Mouse (Mus musculus): ENCODE measurements around the gene Hapln1. TPM values are rescaled to one million over a fixed set of nuclear protein-coding genes. Genes with fewer than 3 reads are reported as not detected.

Hapln1 gene
- total and polyA plus RNA-seq, 2 experiments from 2014 or later = 1.1 to 4.5 TPM

DNA sequence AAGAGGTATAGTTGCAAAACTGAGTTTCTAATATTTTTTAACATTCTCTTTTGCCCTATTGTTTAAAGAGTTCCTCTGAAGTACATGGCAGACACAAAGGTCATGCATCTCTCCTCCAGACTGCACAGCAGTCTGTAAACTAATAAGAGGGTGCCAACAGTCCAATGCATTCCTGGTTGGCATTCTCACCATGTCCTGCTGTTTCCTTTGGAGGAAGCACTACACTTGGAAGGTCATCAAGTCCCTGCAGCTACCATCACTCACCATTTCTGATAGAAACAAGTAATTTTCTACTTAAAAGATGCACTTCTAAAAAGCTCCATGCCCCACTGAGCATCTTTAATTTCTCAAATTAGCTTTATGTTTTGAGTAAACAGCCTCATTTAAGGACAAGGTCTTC lies 57.8 kb downstream of the Hapln1 start:
- no peak overlapping the region for H3K4me2 ChIP-seq (ENCODE audit: low read depth)
- no peak overlapping the region for H3K27ac ChIP-seq (ENCODE audit: low read depth, low read length)
- ATAC-seq (no peak), DNase-seq (no peak)
- no peak for TF ChIP-seq CTCF (IDR thresholded peaks at IDR 0.05; ENCODE audit: low read depth)
- no peak overlapping the region for H3K9ac ChIP-seq
- no peaks in the 10 kb centered on the region for H3K4me1 ChIP-seq (ENCODE audit: insufficient read depth)
- H3K36me3 ChIP-seq (ENCODE audit: insufficient read depth) = no peaks in the 10 kb centered on the region
- no peak overlapping the region for H3K4me3 ChIP-seq (ENCODE audit: low read depth, low read length)
- no peaks in the 10 kb centered on the region for H3K9me3 ChIP-seq (ENCODE audit: low read length)
- no peaks in the 10 kb centered on the region for H3K27me3 ChIP-seq (ENCODE audit: insufficient read depth, low read length)

DNA sequence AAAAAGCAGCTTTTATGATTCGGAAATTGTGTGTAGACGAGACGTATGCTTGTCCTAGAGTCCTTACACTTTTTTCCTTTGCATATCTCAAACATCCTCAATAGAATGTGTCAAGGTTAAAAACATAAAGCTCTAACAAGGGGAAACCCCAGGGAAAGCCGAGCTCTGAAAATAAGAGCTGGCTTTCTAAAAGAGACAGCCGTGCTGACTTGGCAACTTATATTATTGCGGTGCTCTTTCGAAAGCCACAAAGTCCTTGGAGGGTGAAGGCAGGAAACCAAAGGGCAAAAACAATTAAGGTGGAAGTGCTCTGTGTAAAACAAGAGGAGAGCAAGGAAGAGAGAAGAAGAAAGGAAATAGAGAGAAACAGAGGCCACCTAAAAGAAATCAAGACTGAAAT lies 60.9 kb downstream of the Hapln1 start:
- H3K36me3 ChIP-seq (ENCODE audit: insufficient read depth) = no peaks in the 10 kb centered on the region
- no peak for TF ChIP-seq CTCF (IDR thresholded peaks at IDR 0.05; ENCODE audit: low read depth)
- DNase-seq (no peak), ATAC-seq (no peak)
- no peak overlapping the region for H3K4me2 ChIP-seq (ENCODE audit: low read depth)
- 67% methylated on average over 7 of the region's 7 CpGs for WGBS
- no peaks in the 10 kb centered on the region for H3K9me3 ChIP-seq (ENCODE audit: low read length)
- no peak overlapping the region for H3K4me3 ChIP-seq (ENCODE audit: low read depth, low read length)
- no peaks in the 10 kb centered on the region for H3K27me3 ChIP-seq (ENCODE audit: insufficient read depth, low read length)
- H3K9ac ChIP-seq = no peak overlapping the region
- no peak overlapping the region for H3K27ac ChIP-seq (ENCODE audit: low read depth, low read length)
- no peaks in the 10 kb centered on the region for H3K4me1 ChIP-seq (ENCODE audit: insufficient read depth)

DNA sequence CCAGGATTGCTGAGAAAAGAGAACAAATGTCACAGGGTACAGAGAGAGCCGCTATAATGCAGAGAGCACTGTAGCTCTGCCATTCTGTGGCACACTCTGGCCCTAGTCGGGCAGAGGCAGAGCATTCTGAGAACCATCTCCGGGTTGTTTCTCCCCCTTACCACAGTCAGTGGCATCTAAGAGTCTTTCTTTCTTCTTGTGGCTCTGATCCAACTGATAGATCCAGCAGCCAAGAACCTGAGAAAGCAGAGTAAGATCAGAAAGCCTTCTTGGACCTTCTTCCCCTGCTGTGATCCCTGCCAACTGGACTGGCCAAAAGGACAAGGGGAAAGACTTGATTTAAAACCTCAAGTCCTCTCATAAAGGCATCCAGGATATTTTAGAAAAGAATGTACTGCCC lies 63.7 kb downstream of the Hapln1 start:
- H3K4me1 ChIP-seq (ENCODE audit: insufficient read depth) = no peaks in the 10 kb centered on the region
- no peak overlapping the region for H3K27ac ChIP-seq (ENCODE audit: low read depth, low read length)
- H3K4me3 ChIP-seq (ENCODE audit: low read depth, low read length) = no peak overlapping the region
- WGBS = 59% methylated on average over 3 of the region's 3 CpGs
- no peaks in the 10 kb centered on the region for H3K9me3 ChIP-seq (ENCODE audit: low read length)
- no peaks in the 10 kb centered on the region for H3K36me3 ChIP-seq (ENCODE audit: insufficient read depth)
- H3K4me2 ChIP-seq (ENCODE audit: low read depth) = no peak overlapping the region
- no peak overlapping the region for H3K9ac ChIP-seq
- ATAC-seq (no peak), DNase-seq (no peak)
- TF ChIP-seq CTCF (IDR thresholded peaks at IDR 0.05; ENCODE audit: low read depth) = no peak
- H3K27me3 ChIP-seq (ENCODE audit: insufficient read depth, low read length) = no peaks in the 10 kb centered on the region

DNA sequence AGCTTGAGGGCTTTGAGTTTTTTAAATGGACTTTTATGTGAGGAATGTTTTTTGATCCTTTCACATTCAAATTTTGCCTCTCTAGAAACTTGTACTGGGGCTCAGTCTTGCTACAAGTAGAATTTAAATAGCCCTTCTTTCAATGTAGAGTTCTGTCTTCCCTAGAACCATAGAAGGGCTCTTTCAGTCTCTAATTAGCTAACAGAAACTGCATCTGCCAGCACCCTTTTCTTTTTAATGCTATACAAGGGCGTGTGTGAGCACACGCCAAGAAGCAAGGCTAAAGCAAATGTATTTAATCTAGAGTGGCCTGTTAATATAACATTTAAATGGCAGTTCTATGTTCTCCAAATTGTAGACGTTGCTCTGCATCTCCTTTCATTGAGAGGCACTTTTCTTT lies 67.8 kb downstream of the Hapln1 start:
- 0 out of 2 replicates have a peak overlapping the region, but pooled peaks have one; percentile 1 for H3K27ac ChIP-seq (ENCODE audit: low read depth, low read length)
- H3K4me1 ChIP-seq (ENCODE audit: insufficient read depth) = no peaks in the 10 kb centered on the region
- ATAC-seq = peak; percentile 50
- H3K27me3 ChIP-seq (ENCODE audit: insufficient read depth, low read length) = no peaks in the 10 kb centered on the region
- H3K36me3 ChIP-seq (ENCODE audit: insufficient read depth) = no peaks in the 10 kb centered on the region
- no peak for DNase-seq
- no peak for TF ChIP-seq CTCF (IDR thresholded peaks at IDR 0.05; ENCODE audit: low read depth)
- 10% methylated on average over 3 of the region's 3 CpGs for WGBS
- H3K9ac ChIP-seq = no peak overlapping the region
- H3K9me3 ChIP-seq (ENCODE audit: low read length) = no peaks in the 10 kb centered on the region
- H3K4me2 ChIP-seq (ENCODE audit: low read depth) = no peak overlapping the region
- no peak overlapping the region for H3K4me3 ChIP-seq (ENCODE audit: low read depth, low read length)

DNA sequence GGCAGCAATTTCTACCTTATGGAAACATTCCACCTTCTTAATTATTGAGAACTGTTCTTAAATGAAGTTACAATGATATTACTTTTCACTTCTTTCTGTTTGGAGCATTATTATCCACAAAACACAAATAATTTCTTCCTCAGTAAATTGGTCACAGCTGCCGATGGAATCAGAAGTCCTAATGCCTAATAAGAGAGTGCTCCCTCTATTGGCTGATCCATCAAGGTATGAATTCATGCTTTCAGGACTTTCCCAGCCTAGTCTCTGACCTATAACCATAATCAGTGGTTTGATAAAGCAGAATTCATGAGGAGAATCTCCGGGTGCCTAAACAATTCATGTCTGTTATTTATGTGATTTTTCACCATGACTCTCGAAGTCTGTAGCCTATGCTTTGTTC lies 79.5 kb downstream of the Hapln1 start:
- TF ChIP-seq CTCF (IDR thresholded peaks at IDR 0.05; ENCODE audit: low read depth) = no peak
- no peaks in the 10 kb centered on the region for H3K4me1 ChIP-seq (ENCODE audit: insufficient read depth)
- no peak overlapping the region for H3K27ac ChIP-seq (ENCODE audit: low read depth, low read length)
- no peaks in the 10 kb centered on the region for H3K9me3 ChIP-seq (ENCODE audit: low read length)
- H3K36me3 ChIP-seq (ENCODE audit: insufficient read depth) = no peaks in the 10 kb centered on the region
- H3K27me3 ChIP-seq (ENCODE audit: insufficient read depth, low read length) = no peaks in the 10 kb centered on the region
- H3K9ac ChIP-seq = no peak overlapping the region
- ATAC-seq = no peak
- 84% methylated on average over 3 of the region's 3 CpGs for WGBS
- H3K4me3 ChIP-seq (ENCODE audit: low read depth, low read length) = no peak overlapping the region
- no peak overlapping the region for H3K4me2 ChIP-seq (ENCODE audit: low read depth)
- DNase-seq = no peak

DNA sequence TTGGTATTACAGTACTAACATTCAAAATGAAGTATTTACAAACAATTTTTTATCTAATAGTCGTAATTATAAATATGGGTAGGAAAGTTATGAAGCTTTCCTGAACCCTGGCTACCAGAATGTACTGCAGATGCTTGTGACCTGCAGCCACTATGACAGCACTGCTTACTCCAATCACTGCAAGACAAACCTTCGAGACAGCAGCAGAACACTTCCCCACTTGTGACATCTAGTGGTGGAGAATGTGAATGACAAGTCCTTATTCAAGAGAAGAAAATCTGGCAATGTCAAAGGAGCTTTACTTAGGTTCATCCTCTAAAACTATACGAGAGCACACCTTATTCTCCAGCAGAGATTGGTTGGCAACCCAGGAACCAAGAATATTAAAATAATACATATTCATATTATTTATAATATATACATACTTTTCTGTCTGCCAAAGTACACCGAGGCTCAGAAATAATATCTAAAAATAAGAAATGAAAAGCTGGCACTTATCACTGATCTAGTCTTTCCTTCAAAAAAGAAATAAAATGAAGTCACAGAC lies 94.6 kb downstream of the Hapln1 start:
- Histone ChIP-seq H3K4me3 (ENCODE audit: low read depth, low read length) (no peak overlapping the region), H3K9me3 (ENCODE audit: low read length) (no peaks in the 10 kb centered on the region), H3K9ac (no peak overlapping the region), H3K4me1 (ENCODE audit: insufficient read depth) (no peaks in the 10 kb centered on the region), H3K36me3 (ENCODE audit: insufficient read depth) (no peaks in the 10 kb centered on the region), H3K27ac (ENCODE audit: low read depth, low read length) (no peak overlapping the region), H3K27me3 (ENCODE audit: insufficient read depth, low read length) (no peaks in the 10 kb centered on the region), H3K4me2 (ENCODE audit: low read depth) (no peak overlapping the region)
- 20% methylated on average over 4 of the region's 4 CpGs for WGBS
- peak; percentile 74 for DNase-seq
- TF ChIP-seq CTCF (IDR thresholded peaks at IDR 0.05; ENCODE audit: low read depth) = peak; percentile 86
- peak; percentile 72; the same call in 1 of the 2 replicates for ATAC-seq

DNA sequence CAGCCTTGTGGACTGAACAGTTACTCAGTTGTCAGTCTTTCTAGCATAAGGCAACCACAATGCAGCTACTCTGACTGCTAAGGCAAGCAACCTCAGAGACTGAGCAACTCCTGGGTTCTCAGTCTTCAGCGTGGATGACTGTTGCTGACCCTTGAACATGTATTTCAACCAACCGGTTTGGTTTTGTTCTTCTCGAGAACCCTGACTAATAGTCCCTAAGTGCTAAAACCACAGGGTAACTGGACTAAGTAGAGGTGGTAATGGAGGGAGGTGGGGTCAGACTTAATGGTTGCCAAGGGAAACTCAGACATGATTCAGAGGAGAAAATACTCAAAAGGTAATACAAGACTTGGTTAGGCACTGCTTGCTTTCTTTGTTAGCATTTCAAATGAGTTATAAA lies 97.4 kb downstream of the Hapln1 start:
- no peaks in the 10 kb centered on the region for H3K36me3 ChIP-seq (ENCODE audit: insufficient read depth)
- TF ChIP-seq CTCF (IDR thresholded peaks at IDR 0.05; ENCODE audit: low read depth) = no peak
- DNase-seq (no peak), ATAC-seq (no peak)
- H3K27ac ChIP-seq (ENCODE audit: low read depth, low read length) = no peak overlapping the region
- no peak overlapping the region for H3K9ac ChIP-seq
- H3K9me3 ChIP-seq (ENCODE audit: low read length) = no peaks in the 10 kb centered on the region
- 81% methylated on average over 3 of the region's 3 CpGs for WGBS
- H3K27me3 ChIP-seq (ENCODE audit: insufficient read depth, low read length) = no peaks in the 10 kb centered on the region
- H3K4me1 ChIP-seq (ENCODE audit: insufficient read depth) = no peaks in the 10 kb centered on the region
- H3K4me3 ChIP-seq (ENCODE audit: low read depth, low read length) = no peak overlapping the region
- no peak overlapping the region for H3K4me2 ChIP-seq (ENCODE audit: low read depth)

Data from forebrain, postnatal 0 days (tissue).